ENCODE assay signal across 22 mouse cellular contexts in genomic region chr8:113979837-113980236, GRCm38 (mm10).
DNase-seq lines count a peak whose midpoint lies in the region; ATAC-seq and TF ChIP-seq lines count a peak whose summit lies in the region.
"Had no signal": no experiment of that assay in that cellular context is flagged by ENCODE, and none has a peak within 500 bp of the region (broad histone marks: within the 10 kb centered on the region; RNA-seq: fewer than 3 reads in every experiment).

No protein-coding gene starts in this region.

- no peaks in the 10 kb centered on the region for H3K36me3 ChIP-seq in intestine, postnatal 0 days (ENCODE audit: control insufficient read depth, insufficient read depth)
- H3K36me3 ChIP-seq in intestine, embryonic 15.5 days: no peaks in the 10 kb centered on the region
- no peaks in the 10 kb centered on the region for H3K36me3 ChIP-seq in forebrain, embryonic 13.5 days (ENCODE audit: poor library complexity, severe bottlenecking)
- H3K36me3 ChIP-seq: embryonic facial prominence, embryonic 10.5 days; midbrain, embryonic 10.5 days had no signal

- WGBS in intestine, postnatal 0 days: 94% methylated on average over 5 of the region's 5 CpGs
- 92% methylated on average over 5 of the region's 5 CpGs for WGBS in intestine, embryonic 15.5 days
- WGBS in forebrain, embryonic 13.5 days: 96% methylated on average over 5 of the region's 5 CpGs

- H3K27ac ChIP-seq in intestine, postnatal 0 days (ENCODE audit: low read depth, low read length): no peak overlapping the region
- no peak overlapping the region for H3K27ac ChIP-seq in intestine, embryonic 15.5 days
- no peak overlapping the region for H3K27ac ChIP-seq in forebrain, embryonic 13.5 days
- H3K27ac ChIP-seq: embryonic facial prominence, embryonic 10.5 days; macrophage; midbrain, embryonic 10.5 days had no signal

- H3K4me3 ChIP-seq in intestine, postnatal 0 days (ENCODE audit: low read depth, low read length): no peak overlapping the region
- no peak overlapping the region for H3K4me3 ChIP-seq in intestine, embryonic 15.5 days (replicated peaks)
- H3K4me3 ChIP-seq in forebrain, embryonic 13.5 days: no peak overlapping the region
- H3K4me3 ChIP-seq: embryonic facial prominence, embryonic 10.5 days; midbrain, embryonic 10.5 days had no signal

- H3K9me3 ChIP-seq in intestine, postnatal 0 days (ENCODE audit: control insufficient read depth): no peaks in the 10 kb centered on the region
- no peaks in the 10 kb centered on the region for H3K9me3 ChIP-seq in intestine, embryonic 15.5 days
- no peaks in the 10 kb centered on the region for H3K9me3 ChIP-seq in forebrain, embryonic 13.5 days (replicated peaks)
- H3K9me3 ChIP-seq: embryonic facial prominence, embryonic 10.5 days had no signal

- no peak for ATAC-seq in intestine, postnatal 0 days
- no peak for ATAC-seq in intestine, embryonic 15.5 days
- no peak for ATAC-seq in forebrain, embryonic 13.5 days

- H3K4me1 ChIP-seq in intestine, postnatal 0 days (replicated peaks; ENCODE audit: control insufficient read depth, insufficient read depth, low read length): no peaks in the 10 kb centered on the region
- 0 out of 2 replicates have a peak, but pooled peaks cover 2% of the 10 kb centered on the region for H3K4me1 ChIP-seq in intestine, embryonic 15.5 days (replicated peaks)
- peaks cover 17% of the 10 kb centered on the region for H3K4me1 ChIP-seq in forebrain, embryonic 13.5 days

- no peaks in the 10 kb centered on the region for H3K27me3 ChIP-seq in intestine, postnatal 0 days (replicated peaks; ENCODE audit: control insufficient read depth, insufficient read depth, low read length)
- H3K27me3 ChIP-seq in intestine, embryonic 15.5 days (replicated peaks): no peaks in the 10 kb centered on the region
- no peaks in the 10 kb centered on the region for H3K27me3 ChIP-seq in forebrain, embryonic 13.5 days

- DNase-seq in embryo, embryonic 10 days (ENCODE audit: low spot score): peak; percentile 27
- DNase-seq in embryo, embryonic 10.5 days (ENCODE audit: low spot score): no peak
- DNase-seq in 416B (ENCODE audit: low read depth) (peak; percentile 21), R1 (ENCODE audit: low read depth, low spot score) (peak; percentile 58)
- no peak for DNase-seq in spleen, postnatal 10 days (ENCODE audit: low spot score in 2 of 2)
- DNase-seq: adrenal gland, postnatal 36 days; cerebellum, adult 18-20 months; cerebellum, postnatal 36 days; heart, postnatal 4 days; kidney, adult 8-10 months; kidney, postnatal 25 days; layer of hippocampus, adult 9-11 months; lung, adult 18-20 months; right cerebral cortex, adult 18-20 months; thymus, postnatal 25 days had no signal

- no peak overlapping the region for H3K9ac ChIP-seq in intestine, postnatal 0 days (ENCODE audit: low read depth, low read length)
- H3K9ac ChIP-seq in intestine, embryonic 15.5 days: no peak overlapping the region
- H3K9ac ChIP-seq in forebrain, embryonic 13.5 days: no peak overlapping the region

- peak; percentile 42 for TF ChIP-seq CTCF in intestine, postnatal 0 days (IDR thresholded peaks at IDR 0.05; ENCODE audit: low read depth)

- no peak overlapping the region for H3K4me2 ChIP-seq in intestine, postnatal 0 days (replicated peaks; ENCODE audit: low read depth)
- H3K4me2 ChIP-seq in intestine, embryonic 15.5 days (replicated peaks): no peak overlapping the region
- no peak overlapping the region for H3K4me2 ChIP-seq in forebrain, embryonic 13.5 days
- H3K4me2 ChIP-seq: liver, embryonic 11.5 days had no signal

Comparison
In these comparisons a context has a peak if more than half of its experiments do, and no peak if none do; other contexts are left out.
1. DNase-seq: peak in embryo, embryonic 10 days (single experiment), 416B (single experiment) and R1 (single experiment); none in embryo, embryonic 10.5 days (single experiment) and spleen, postnatal 10 days (0 of 2).